Mouse (Mus musculus): ENCODE measurements around the gene Mex3d.

The Mex3d gene

DNA sequence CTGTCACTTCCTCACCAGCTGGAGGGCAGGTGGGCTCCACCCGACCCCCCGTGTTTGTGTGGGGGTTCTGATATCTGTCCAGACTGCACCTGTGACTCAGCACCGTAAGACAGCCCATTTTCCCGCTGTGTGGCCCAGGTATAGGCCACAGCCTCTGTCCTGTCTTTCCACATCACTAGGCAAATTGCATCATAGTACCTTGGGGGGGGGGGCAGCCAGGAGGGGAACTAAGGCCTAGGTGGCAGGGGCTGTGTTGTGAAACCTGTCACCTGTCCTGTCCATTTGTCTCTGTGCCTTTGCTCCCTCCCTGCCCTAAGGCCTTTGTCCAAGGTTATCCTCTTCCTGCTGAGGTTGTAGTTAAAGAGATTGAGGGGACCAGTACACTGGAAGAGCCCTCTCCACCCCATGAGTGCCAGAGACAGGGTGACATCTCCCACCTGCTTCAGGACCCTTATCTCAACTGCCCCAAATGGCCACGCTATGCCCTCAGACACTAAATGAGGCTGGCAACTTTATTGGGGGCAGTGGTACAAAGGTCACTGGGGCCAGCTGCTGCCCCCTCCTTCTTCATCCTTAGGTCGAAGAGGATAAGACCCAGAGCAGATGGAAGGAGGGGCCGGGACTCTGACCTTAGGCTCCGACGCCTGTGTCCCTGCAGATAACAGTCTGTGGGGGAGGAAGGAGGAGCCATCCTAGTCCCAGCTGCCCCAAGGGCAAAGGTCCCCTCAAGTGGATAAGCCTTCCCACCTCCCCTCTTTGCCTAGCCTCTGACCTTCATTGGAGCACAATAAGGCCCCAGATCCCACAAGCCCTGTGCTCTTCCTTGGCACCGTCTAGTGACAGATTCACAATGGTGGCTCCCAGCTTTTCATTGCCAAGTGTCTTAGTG, 55.6 kb downstream of the Mex3d start:
- no peak for DNase-seq (ENCODE audit: low spot score in 2 of 2)

- no peak for DNase-seq (ENCODE audit: low spot score in 2 of 2)
These were observed 56.6 kb downstream of the Mex3d start for GRCm38 (mm10) chr10:80330888-80331287.

All from left cerebral cortex, adult 9 months (tissue).